Mouse (Mus musculus): ENCODE measurements at regions not wholly inside any gene's neighbourhood (a gene's known extent, or its start where the extent isn't known, plus 50 kb on each side); places are given as distances from the start of the nearest gene placed in this dataset.
A peak's percentile ranks its signal among the peaks of the same experiment; 100 is the strongest.

DNA sequence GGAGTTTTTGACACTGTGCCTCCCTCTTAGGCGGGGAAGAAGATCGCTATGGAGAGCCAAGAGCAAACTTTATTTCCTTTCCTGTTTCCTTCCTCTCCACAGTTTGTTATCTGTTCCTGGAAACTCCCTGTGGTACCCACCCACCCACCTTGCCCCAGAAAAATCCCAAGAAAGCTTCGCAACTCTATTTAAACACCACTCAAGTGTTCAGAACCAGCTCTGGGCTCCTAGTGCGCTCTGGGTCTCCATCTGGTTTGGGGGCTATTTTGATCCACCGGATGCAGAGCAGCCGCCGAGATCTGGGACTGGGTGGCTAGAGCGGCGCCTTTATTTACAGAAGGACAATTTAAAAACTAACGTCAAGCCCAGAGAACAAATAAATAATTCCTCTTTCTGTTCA, 158.6 kb downstream of the Trim29 start:
- no peak for DNase-seq

DNA sequence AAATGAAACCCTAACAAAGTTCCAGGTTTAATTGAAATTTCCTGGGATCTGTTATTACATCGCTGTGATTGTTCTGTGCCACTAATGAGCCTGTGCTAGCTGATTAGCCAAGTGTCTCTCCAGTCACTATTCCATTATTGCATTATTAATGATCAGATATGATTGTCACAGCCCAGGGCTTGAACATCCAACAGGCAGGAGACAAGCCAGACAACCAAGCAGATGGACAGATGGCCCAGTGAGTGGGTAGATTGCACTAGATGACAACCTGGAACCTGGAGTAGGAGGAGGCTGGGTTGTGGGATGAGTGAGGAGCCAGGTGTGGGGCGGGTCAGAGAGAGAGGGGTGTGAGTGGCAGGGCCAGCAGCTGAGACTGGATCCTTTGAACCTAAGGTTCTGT, 161.6 kb downstream of the Trim29 start:
- DNase-seq, result no peak

DNA sequence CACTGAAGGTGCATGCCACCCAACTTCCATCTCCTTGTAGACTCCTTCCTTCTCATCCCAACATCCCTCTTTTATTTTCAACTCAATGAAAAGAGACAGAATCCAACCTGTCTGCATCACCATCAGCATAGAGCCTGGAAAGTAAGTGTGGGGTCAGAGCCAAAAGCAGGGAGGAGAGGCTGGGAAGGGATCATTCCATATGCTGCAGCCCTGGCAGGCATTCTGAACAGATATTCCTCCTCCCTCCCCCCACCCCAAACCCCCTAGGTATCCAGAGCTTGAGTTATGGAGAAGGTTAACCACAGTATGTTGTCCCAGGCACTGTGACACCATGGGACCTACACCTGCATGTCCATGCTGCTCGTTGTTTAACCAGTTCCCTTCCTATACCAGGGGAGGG, 162.5 kb downstream of the Trim29 start:
- no peak for DNase-seq

DNA sequence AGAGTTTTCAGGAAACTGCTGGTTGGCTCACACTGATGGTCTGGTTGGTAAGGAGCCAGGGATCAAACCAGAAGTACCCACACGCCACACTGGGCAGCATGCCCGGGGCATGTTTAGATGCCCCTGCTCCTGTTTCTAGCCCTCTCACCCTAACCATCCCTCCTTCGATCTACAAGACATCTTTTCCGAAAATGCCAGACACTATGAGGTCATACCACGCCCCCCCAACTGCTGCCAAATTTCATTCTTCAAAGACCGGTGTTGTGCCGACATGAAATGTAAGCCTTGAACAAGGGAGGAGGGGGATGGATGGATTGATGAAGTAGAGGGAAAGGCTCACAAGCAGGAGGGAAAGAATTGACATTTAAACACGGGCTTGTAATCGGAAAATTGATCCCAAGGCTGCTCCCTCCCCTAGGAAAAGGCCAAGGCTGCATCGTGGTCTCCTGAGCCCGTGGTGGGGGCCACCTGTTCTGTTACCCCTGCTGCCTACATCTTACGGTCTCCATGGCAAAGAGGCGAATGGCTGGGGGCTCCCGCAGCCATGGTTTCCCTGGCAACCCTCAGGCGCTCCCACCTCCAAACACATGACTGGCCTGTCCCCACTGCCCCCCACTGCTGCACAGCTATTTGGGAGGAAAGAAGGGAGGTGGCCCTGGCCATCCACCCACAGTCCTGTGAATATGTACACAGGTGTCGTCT, 163.1 kb downstream of the Trim29 start:
- DNase-seq, result no peak

DNA sequence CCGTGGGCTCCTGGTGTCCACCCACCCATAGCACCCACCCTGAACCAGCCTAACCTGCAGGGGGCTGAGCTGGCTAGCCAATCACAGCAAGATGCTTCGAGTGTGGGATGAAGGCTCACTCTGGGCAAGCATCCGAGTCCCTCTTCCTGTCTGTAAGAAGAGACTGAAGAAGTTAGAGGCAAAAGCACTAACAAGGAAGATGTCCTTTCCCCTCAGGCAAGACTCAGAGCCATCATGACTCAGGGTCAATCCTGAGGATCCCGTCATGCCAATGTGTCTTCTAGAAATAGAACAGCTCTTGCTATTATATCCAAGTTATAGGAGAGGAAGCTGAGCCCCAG, 163.6 kb downstream of the Trim29 start:
- no peak for DNase-seq

DNA sequence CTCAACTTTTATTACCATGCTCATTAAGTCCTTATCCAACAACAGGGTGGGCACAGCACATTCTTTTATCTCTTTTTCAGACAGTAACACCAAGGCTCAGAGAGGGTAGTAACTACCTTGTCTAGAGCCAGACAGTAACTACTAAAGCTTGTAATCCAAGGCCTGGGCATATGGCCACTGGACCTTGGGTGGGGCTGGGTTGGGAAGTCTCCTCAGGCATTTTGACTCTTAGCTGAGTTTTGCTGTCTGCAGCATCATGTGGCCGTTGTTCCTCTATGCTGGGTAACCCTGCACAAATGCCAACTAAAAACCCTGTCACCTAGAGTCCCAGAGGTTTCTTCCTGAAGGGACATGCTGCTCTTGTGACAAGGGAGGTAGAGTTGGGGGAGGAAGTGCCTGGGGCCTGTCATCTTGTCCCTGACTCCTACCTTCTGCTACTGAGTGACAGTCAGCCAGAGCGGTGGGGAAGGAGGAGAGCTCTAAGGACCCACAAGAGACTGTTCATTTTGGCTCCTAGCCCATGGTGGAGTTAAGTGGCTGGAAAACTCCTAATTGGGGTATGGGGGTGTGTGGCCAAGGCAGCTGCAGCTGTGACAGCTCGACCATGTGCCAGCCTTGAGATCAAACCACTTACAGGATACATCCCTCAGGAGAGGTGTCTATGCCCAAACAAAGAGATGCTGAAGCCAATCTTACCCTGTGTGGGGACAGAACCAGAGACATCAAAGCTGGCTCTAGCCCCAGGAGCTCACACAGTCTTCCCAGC, 170.4 kb downstream of the Trim29 start:
- DNase-seq, result no peak

DNA sequence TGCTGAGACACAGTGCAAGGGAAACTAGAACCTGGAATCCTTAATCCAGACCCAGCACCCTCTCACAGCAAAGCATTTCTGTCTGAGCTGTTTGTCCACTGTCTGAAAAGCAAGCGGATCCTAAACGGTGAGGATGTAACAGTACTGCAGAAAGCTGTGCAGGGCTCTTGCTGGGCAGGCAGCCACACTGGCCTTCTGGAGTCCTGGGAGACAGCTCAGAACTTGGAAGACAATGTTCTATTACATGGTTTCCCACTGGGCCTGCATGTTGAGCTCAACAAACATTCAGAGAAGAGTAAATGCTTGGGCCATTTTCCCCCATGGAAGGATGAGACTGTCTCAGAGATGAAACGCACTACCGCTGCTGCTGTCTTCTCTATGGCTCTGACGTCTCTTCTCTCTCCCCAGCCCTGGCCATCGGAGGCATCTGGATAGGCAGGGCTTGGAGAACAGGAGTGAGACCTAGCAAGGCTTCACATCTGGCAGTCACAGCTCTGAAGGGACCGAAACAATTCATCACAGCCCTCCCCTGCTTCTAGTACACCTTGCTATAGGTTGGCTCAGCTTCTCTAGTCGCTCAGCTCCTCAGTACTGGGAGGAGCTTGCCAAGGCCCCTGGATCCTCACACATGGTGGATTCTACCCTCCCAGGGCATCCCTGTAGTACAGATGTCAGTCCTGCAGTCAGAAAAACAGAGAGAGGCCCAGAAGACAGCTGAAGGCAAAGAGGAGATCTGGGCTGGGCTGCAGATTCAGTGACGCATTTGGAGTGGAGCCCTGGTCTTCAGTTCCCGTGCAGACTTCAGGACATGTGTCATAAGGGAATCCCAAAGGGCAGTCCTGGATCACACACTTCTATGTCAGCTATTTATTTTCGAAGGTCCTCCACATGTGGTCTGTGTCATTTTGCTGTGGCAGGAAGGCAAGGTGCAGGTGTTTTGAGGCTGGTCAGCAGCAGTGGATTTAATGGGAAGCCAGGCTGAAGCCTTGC, 171.7 kb downstream of the Trim29 start:
- DNase-seq, result no peak

DNA sequence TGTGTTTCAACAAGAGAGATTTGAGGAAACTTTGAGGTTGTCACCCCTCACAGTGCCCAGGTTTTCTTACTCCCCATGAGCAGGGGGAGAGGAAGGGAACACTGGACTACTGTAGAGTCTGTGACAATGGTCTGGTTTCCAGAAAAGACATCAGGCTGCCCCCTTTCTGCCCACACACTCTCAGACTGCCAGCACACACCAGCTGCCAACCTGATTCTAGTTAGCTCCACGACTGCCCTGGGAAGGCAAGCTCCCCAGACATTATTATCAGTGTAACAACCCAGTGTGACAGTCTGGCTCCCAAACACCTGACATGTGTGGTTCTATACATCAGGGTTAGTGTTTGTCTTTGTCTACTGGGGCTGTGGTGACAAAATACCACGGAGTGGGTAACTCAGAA, 172.5 kb downstream of the Trim29 start:
- no peak for DNase-seq

DNA sequence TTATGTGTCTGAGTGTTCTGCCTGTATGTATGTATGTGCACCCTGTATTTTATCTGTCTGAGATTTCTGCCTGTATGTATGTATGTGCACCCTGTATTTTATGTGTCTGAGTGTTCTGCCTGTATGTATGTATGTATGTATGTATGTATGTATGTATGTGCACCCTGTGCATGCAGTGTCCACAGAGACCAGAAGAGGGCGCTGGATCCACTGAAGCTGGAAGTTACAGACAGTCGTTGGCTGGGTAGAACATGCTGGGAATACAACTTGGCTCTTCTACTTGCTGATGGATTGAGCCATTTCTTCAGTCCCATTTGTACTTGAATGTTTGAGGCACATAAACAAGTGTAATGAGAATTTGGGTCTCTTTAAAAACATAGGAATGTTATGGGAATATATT, 173.3 kb downstream of the Trim29 start:
- DNase-seq, result no peak

DNA sequence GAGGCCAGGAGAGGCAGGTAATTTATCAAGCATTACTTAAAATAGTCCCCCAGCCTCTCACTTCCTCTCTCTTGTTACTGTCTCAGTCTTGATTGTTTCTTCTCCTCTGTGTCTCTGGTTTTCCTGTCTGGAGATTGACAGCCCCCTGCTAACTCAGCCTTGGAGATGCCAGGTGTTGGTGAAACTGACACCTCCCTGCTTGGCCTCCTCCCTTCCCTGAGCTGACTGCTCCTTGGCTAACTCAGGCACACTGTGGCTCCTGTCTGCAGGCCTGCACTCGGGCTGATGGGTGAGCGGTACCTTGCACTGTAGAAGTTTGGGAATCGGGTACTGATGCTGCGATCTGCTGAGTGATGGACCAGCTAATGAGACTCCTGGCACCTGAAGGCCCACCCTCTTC, 176.1 kb downstream of the Trim29 start:
- DNase-seq, result no peak

DNA sequence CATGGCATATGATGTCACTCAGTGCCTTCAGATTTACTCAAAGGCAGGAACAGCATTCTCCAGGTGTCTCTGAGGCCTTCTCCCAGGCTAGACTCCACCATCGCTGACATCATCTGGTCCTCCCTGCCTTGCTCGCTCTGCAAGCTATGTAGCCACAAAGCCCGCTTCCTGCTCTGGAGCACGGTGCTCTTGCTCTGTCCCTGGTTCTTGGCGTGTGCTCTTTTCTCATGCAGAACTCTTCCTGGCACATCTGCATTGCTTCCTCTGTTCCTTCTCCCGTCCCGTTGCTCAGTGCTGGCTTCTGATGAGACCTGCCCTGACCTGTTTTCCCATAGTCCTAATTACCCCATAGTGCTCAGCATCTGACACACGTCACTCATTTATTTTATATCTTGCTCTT, 178.6 kb downstream of the Trim29 start:
- peak; percentile 23 for DNase-seq

DNA sequence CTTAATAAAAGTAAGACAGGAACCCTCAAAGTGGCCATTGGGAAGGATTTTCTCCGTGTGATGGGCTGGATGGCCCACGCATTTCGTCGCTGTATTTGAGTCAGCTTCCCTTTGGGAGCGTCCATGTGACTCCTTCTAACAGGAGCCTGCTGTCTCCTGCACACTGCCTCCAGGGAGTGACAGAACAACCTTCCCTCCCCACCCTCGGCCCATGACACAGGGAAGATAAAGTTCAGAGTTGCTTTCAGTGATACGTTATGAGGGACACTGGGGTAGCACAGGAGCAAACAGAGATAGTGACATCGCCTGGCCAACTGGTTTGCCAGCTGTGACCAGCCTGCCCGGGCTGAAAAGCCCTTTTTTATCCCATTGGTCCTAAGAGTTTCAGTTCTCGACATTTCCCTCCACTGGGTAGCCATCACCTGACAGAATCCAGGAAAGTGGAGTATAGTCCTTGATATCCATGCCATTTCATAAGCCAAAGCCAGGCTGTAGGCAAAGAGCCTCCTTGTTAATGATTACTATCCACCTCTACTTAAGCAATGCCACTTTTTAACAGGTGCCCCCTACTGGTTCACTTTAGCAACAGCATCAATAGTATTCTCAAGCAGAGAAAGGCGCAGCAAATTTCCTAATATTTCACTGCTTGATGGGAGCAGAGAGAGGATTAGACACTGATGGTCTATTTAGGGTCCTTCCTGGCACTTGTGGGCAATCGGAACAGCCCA, 180.5 kb downstream of the Trim29 start:
- DNase-seq, result no peak

DNA sequence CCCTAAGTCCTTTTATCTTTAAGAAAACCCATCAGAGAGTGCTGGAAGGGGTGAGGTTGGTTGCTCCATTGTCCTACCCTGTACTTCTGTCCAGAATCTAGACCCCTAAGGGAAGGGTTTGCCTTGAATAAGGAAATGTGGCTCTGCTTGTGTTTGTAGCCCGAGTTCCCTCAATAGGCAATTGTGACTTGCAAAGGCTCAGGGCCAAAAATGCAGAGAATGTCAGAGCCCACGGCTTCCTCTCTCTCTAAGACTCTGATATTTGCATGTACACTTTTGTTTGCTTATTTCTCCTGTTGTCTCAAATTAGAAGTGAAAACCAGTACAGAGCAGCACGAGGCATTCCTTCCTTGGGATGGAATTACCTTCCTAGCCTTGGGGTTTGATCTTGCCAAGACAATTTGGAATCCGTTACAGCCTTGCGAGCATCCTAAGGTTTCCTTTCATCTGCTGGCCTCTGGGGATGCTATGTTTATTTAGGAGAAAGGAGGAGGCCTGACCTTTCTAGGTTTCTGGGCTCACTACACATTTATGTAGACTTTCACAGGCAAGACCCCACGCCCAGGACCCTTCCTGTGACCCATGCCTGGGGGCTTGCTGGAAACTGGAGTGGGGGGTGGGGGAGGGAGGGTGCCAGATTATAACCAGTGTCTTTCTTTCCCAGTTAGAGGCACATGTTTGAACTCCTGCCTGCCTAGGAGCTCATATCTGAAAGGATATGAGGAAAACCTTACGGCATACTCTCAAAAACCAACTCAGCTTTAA, 181.8 kb downstream of the Trim29 start:
- DNase-seq, result no peak

DNA sequence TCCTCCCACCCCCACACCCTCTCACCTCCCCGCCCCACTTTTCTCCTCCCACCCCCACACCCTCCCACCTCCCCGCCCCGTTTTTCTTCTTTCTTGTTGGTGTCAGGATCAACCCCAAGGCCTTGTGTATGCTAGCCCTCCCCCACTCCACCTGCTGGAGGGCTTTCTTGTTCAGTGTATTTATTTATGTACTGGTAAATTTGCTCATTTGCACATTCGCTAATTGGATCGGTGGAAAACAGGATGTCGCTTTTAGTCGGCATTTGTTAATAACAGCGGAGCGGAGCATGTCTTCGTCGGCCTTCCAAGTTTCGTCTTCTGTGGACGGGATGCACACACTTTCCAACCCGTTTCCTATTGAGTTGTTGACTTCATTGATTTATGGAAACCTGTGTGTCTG, 187.9 kb downstream of the Trim29 start:
- DNase-seq, result no peak

DNA sequence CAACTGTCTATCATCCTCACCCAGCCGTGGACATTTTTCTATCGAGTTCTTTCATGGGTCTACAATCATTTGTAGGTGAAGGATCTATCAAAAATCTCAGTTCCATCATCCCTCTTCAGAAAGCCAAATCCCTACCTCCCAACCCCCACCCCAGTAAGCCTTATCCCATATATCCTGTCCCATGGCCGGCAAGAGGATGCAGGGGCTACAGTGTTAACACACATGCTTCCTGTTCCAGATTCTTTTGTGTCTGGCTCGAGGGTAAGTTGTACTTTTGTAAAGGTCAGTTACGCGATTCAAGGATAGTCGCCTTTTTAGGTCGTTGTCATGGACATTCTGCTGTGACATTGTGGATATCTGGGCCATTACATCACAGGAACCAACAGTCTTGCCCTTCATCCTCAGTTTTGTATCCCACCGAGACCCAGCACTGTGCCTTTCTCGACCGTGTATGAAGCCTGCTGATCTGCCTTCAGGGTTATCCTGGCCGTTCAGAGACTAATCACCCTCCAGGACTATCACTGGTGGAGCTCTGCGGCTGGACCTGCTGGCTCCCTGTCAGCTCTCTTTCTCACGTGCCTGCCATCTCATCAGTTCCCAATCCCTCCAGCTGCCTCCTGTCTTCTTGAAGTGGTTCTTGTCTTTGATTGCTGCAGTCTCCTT, 193.8 kb downstream of the Trim29 start:
- no peak for DNase-seq

DNA sequence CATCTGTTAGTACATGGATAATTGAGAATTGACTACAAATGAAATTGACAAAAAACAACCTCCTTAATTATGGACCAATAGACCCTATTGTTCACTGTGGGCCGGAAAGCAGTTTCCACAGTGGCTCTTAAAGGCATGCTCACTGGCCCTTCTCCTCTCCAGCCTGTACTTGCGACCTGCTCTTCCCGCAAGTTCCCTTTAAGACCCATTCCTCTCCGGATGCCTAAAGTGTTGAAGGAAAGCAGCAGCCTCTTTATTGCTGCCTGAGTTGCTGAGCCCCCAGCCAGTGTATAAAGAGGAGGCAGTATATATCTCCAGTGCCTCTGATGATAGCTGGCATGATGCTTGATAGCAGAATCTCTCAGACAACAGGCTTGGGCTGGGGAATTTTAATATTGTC, 195.2 kb downstream of the Trim29 start:
- no peak for DNase-seq

DNA sequence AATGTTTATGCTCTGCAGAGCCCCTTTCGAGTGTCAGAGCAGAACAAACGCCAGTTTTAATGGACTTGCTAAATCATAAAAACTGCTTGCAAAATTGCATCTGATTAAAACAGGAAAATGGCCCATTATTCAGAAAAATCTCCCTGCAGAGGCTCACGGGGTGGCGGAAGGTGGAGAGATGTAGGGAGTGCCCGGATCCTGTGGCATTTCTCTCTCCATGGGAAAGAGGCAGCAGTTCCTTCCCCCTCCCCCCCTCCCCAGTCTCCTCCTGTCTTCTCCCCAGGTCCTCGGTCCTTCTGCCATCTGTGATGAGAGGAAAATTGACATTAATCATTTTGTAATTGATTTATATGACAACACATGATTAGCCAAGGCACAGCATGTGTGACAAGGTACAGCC, 195.6 kb downstream of the Trim29 start:
- no peak for DNase-seq

DNA sequence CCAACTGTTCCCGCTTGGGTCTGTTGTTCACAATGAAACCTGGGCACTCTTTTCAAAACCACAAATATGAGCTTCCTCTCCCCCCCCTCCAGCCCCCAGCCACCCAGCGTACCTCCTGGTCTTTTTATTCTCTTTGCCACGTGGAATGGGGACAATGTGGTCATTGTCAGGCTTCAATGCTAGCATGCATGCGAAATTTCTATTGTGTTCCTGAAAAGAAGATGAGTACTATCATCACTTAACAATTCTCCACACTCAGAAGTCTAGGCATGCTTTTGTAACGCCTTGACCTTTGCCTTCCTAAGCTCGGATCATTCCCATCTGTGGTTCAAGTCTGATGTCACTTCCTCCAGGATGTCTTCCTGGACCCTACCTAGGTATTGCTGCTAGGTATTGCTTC, 202.2 kb downstream of the Trim29 start:
- no peak for DNase-seq

DNA sequence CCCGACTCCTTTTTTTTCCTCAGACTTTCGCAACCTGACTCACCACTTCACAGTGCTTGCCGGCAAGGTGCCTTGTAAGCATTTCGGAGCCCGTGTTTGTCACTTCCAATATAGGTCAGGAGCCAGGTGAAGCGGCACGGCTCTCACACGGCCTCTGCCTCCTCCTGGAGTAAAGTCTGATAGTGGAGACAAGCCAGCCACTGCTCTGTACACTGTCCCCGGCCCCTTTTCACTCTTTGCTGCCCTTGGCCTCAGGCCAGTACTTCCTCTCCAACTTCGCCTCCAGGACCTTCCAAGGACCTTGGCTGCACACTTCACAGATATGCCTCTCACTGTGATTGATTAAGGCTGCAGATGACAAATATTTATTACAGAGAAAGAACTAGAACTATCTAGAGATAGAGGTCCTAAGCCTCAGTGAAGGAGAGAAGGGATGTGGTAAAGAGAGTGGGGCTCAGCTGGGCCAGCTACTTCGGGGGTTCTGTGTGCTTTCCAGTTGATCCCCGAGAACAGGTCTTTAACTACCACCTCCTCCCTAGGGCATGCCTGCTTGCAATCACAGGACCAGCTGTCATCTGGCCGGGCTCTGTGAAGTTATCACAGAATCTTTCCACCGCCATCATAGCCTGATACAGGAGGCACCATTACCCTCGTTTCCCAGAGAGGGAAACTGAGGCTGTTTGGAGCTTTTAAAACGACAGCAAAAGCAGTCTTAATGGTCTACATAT, 204.2 kb downstream of the Trim29 start:
- DNase-seq, result no peak

DNA sequence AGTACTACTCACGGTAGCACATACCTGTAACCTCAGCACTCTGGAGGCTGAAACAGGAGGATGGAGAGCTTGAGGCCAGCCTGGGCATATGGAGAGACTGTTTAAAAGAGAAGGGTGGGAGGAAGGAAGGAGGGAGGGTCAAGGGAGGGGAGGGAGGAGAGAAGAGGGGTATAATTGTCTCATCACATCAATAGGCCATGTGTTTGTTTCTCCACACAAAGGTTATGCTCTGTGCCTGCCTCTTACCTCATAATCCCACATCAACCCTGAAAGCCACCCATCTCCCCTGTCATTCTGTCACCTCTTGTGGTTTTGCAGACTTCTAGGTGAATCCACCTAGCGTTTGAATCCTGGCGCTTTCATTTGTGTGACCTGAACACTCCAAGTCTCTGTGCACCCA, 210.3 kb downstream of the Trim29 start:
- no peak for DNase-seq

Data from thymus, postnatal 4 days (tissue).